Mouse (Mus musculus): Measurements from ENCODE around the gene Pdlim4.

DNA sequence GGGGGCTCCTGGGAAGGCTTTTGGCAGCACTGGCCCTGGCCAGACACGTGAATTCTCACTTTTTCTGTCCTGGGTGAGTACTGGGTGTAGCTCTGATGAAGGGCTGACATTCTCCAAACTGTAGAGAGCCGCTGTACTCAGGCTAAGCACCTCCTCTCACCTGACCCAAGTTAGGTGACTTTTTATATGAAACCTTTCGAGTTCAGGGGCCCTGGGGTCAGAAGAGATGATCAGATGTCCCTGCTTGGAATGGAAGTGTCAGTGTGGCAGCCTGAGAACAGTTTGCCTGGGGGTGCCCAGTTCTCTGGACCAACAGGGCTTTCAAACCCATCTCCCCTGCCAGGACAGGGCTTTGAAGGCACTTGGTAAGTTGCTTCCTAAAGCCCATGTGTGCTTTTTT, 39.3 kb upstream of the Pdlim4 start:
- no peak for TF ChIP-seq CTCF (conservative IDR thresholded peaks at IDR 0.05; ENCODE audit: low read length)
- no peak for TF ChIP-seq NANOG (IDR thresholded peaks at IDR 0.05; ENCODE audit: borderline replicate concordance, low read length)
- no peak for TF ChIP-seq POU5F1 (IDR thresholded peaks at IDR 0.05; ENCODE audit: borderline replicate concordance, low read length)

Measured in E14TG2a.4 (cell line).